Mouse (Mus musculus): ENCODE measurements around the gene 1500015O10Rik. TPM values are rescaled to one million over a fixed set of nuclear protein-coding genes. Genes with fewer than 3 reads are reported as not detected.
A peak's percentile ranks its signal among the peaks of the same experiment; 100 is the strongest.

The 1500015O10Rik gene
- polyA plus RNA-seq, 1 experiment from 2014 or later: 6.7 TPM

- Histone ChIP-seq H3K9ac (no peak overlapping the region), H3K36me3 (peaks cover 4% of the 10 kb centered on the region; the same call in 1 of the 2 replicates), H3K4me3 (replicated peaks) (no peak overlapping the region), H3K4me2 (no peak overlapping the region), H3K9me3 (no peaks in the 10 kb centered on the region), H3K27ac (peak overlapping the region; percentile 85; the same call in 1 of the 2 replicates), H3K4me1 (peaks cover 12% of the 10 kb centered on the region; the same call in 1 of the 2 replicates), H3K27me3 (replicated peaks) (no peaks in the 10 kb centered on the region)
- ATAC-seq (ENCODE audit: insufficient read depth, low FRiP score, low read depth): no peak
- 54% methylated on average over 2 of the region's 2 CpGs for WGBS
These were observed 50.8 kb downstream of the 1500015O10Rik start for GRCm38 (mm10) chr1:43781195-43781594.

- ATAC-seq (ENCODE audit: insufficient read depth, low FRiP score, low read depth): peak; percentile 65; the same call in 1 of the 2 replicates
- Histone ChIP-seq H3K9ac (no peak overlapping the region), H3K36me3 (peaks cover 4% of the 10 kb centered on the region; the same call in 1 of the 2 replicates), H3K27ac (peak overlapping the region; percentile 85; the same call in 1 of the 2 replicates), H3K4me1 (peaks cover 12% of the 10 kb centered on the region; the same call in 1 of the 2 replicates), H3K9me3 (no peaks in the 10 kb centered on the region), H3K4me2 (no peak overlapping the region), H3K27me3 (replicated peaks) (no peaks in the 10 kb centered on the region), H3K4me3 (replicated peaks) (no peak overlapping the region)
- WGBS: 41% methylated on average over 3 of the region's 3 CpGs
These were observed 51.3 kb downstream of the 1500015O10Rik start for GRCm38 (mm10) chr1:43781672-43782071.

- Histone ChIP-seq H3K27me3 (replicated peaks) (no peaks in the 10 kb centered on the region), H3K4me1 (peaks cover 12% of the 10 kb centered on the region; the same call in 1 of the 2 replicates), H3K9ac (no peak overlapping the region), H3K9me3 (no peaks in the 10 kb centered on the region), H3K4me2 (no peak overlapping the region), H3K36me3 (peaks cover 4% of the 10 kb centered on the region; the same call in 1 of the 2 replicates), H3K27ac (peak overlapping the region; percentile 70; the same call in 1 of the 2 replicates), H3K4me3 (replicated peaks) (no peak overlapping the region)
- no peak for ATAC-seq (ENCODE audit: insufficient read depth, low FRiP score, low read depth)
- WGBS: 92% methylated on average over 3 of the region's 3 CpGs
These were observed 52.3 kb downstream of the 1500015O10Rik start for GRCm38 (mm10) chr1:43782680-43783079.

GRCm38 (mm10) chr1:43783186-43783585 lies 52.8 kb downstream of the 1500015O10Rik start:
- H3K27ac ChIP-seq: no peak overlapping the region

GRCm38 (mm10) chr1:43785316-43785715 lies 54.9 kb downstream of the 1500015O10Rik start:
- H3K36me3 ChIP-seq: no peaks in the 10 kb centered on the region
- 78% methylated on average over 5 of the region's 5 CpGs for whole genome bisulfite sequencing
- H3K9me3 ChIP-seq: no peaks in the 10 kb centered on the region
- H3K27me3 ChIP-seq (replicated peaks): no peaks in the 10 kb centered on the region
- ATAC-seq (ENCODE audit: insufficient read depth, low FRiP score, low read depth): no peak
- no peak overlapping the region for H3K27ac ChIP-seq
- H3K4me3 ChIP-seq (replicated peaks): no peak overlapping the region
- no peak overlapping the region for H3K4me2 ChIP-seq
- no peak overlapping the region for H3K9ac ChIP-seq
- peaks cover 12% of the 10 kb centered on the region; the same call in 1 of the 2 replicates for H3K4me1 ChIP-seq

More at GRCm38 (mm10) chr1:43783186-43783585, 52.8 kb downstream of the 1500015O10Rik start:
- Histone ChIP-seq H3K9ac (no peak overlapping the region), H3K36me3 (peaks cover 4% of the 10 kb centered on the region; the same call in 1 of the 2 replicates), H3K27me3 (replicated peaks) (no peaks in the 10 kb centered on the region), H3K4me1 (peaks cover 12% of the 10 kb centered on the region; the same call in 1 of the 2 replicates), H3K4me2 (no peak overlapping the region), H3K9me3 (no peaks in the 10 kb centered on the region), H3K4me3 (replicated peaks) (no peak overlapping the region)
- WGBS: 65% methylated on average over 3 of the region's 3 CpGs
- no peak for ATAC-seq (ENCODE audit: insufficient read depth, low FRiP score, low read depth)

GRCm38 (mm10) chr1:43786711-43787110 lies 56.3 kb downstream of the 1500015O10Rik start:
- Histone ChIP-seq H3K36me3 (no peaks in the 10 kb centered on the region), H3K27me3 (replicated peaks) (no peaks in the 10 kb centered on the region), H3K4me1 (0 out of 2 replicates have a peak, but pooled peaks cover 6% of the 10 kb centered on the region), H3K4me3 (replicated peaks) (no peak overlapping the region), H3K4me2 (no peak overlapping the region), H3K27ac (no peak overlapping the region), H3K9ac (no peak overlapping the region), H3K9me3 (no peaks in the 10 kb centered on the region)
- WGBS: 90% methylated on average over 5 of the region's 5 CpGs
- ATAC-seq (ENCODE audit: insufficient read depth, low FRiP score, low read depth): no peak

- no peaks in the 10 kb centered on the region for H3K9me3 ChIP-seq
- no peak overlapping the region for H3K9ac ChIP-seq
- no peaks in the 10 kb centered on the region for H3K36me3 ChIP-seq
- H3K4me3 ChIP-seq (replicated peaks): no peak overlapping the region
- no peak overlapping the region for H3K4me2 ChIP-seq
- WGBS: 74% methylated on average over 2 of the region's 2 CpGs
- ATAC-seq (ENCODE audit: insufficient read depth, low FRiP score, low read depth): no peak
- H3K27ac ChIP-seq: no peak overlapping the region
- no peaks in the 10 kb centered on the region for H3K4me1 ChIP-seq
- H3K27me3 ChIP-seq (replicated peaks): no peaks in the 10 kb centered on the region
These were observed 59.4 kb downstream of the 1500015O10Rik start for GRCm38 (mm10) chr1:43789765-43790164.

Other genes starting within 250 kb of the 1500015O10Rik start
- 21.9 and 22.3 TPM in 2 replicates for gene Uxs1, start 97.2 kb downstream of the 1500015O10Rik start, polyA plus RNA-seq (2015; fragmentation: Nextera tagmentation; extraction: Ambion mirVana)
- 52.5 and 59.7 TPM in 2 replicates for gene Tpp2, start 203.0 kb downstream of the 1500015O10Rik start, polyA plus RNA-seq (2015; fragmentation: Nextera tagmentation; extraction: Ambion mirVana)

All from stomach, embryonic 15.5 days (tissue).